Mouse (Mus musculus) urinary bladder, adult 2 months (tissue): Measurements from ENCODE around the gene Izumo1. TPM values are rescaled to one million over a fixed set of nuclear protein-coding genes. Genes with fewer than 3 reads are reported as not detected.

Experiments
- polyA plus RNA-seq: library from polyadenylated mRNA; depleted of rRNA; stranded (reverse); fragments of >200 nt; gene quantifications from 2 replicates; pipeline ENCODE4 v1.2.3, GENCODE M21; 2012; rRNA removed

Gene Izumo1
- polyA plus RNA-seq, 1 experiment, result 0.23 TPM

Other genes with a start within 250 kb of the Izumo1 start
- gene Snrnp70, start 226.1 kb upstream of the Izumo1 start, polyA plus RNA-seq, result 364 and 412 TPM in 2 replicates
- 0.03 and 0.07 TPM in 2 replicates for gene Kcna7, start 216.2 kb upstream of the Izumo1 start, polyA plus RNA-seq
- 2.9 and 4.2 TPM in 2 replicates for gene Ntf5, start 208.1 kb upstream of the Izumo1 start, polyA plus RNA-seq
- 0.14 TPM in 1 of 2 replicates, not detected in the other for gene Lhb, start 201.0 kb upstream of the Izumo1 start, polyA plus RNA-seq
- gene Gys1, start 187.0 kb upstream of the Izumo1 start, polyA plus RNA-seq, result 39.3 TPM in 2 replicates
- 35.8 and 41.4 TPM in 2 replicates for gene Ruvbl2, start 183.7 kb upstream of the Izumo1 start, polyA plus RNA-seq
- gene Ftl1, start 161.9 kb upstream of the Izumo1 start, polyA plus RNA-seq, result 1,966 and 2,293 TPM in 2 replicates
- gene Bax, start 154.9 kb upstream of the Izumo1 start, polyA plus RNA-seq, result 78.4 and 113 TPM in 2 replicates
- gene Tulp2, start 139.9 kb upstream of the Izumo1 start, polyA plus RNA-seq, result 0.43 and 0.56 TPM in 2 replicates
- 0.29 and 0.31 TPM in 2 replicates for gene Gm45808, start 135.0 kb upstream of the Izumo1 start, polyA plus RNA-seq
- 5.7 and 7.7 TPM in 2 replicates for gene Dhdh, start 133.0 kb upstream of the Izumo1 start, polyA plus RNA-seq
- 225 and 264 TPM in 2 replicates for gene Nucb1, start 111.4 kb upstream of the Izumo1 start, polyA plus RNA-seq
- 27.8 and 30.5 TPM in 2 replicates for gene Ppp1r15a, start 95.5 kb upstream of the Izumo1 start, polyA plus RNA-seq
- gene Plekha4, start 95.5 kb upstream of the Izumo1 start, polyA plus RNA-seq, result 11.7 and 14.3 TPM in 2 replicates
- 23.3 and 24.5 TPM in 2 replicates for gene Hsd17b14, start 66.9 kb upstream of the Izumo1 start, polyA plus RNA-seq
- gene Bcat2, start 51.7 kb upstream of the Izumo1 start, polyA plus RNA-seq, result 48.1 and 58.5 TPM in 2 replicates
- gene Fgf21, start 6.3 kb upstream of the Izumo1 start, polyA plus RNA-seq, result not detected in 2 replicates
- 0.04 TPM in 1 of 2 replicates, not detected in the other for gene Fut1, start 4.5 kb upstream of the Izumo1 start, polyA plus RNA-seq
- gene Rasip1, start 5.7 kb downstream of the Izumo1 start, polyA plus RNA-seq, result 7.3 and 11.8 TPM in 2 replicates
- 8.4 and 11.3 TPM in 2 replicates for gene Mamstr, start 18.2 kb downstream of the Izumo1 start, polyA plus RNA-seq
- gene Fut2, start 44.6 kb downstream of the Izumo1 start, polyA plus RNA-seq, result 1.8 and 3.3 TPM in 2 replicates
- gene Ntn5, start 62.2 kb downstream of the Izumo1 start, polyA plus RNA-seq, result 0.06 and 0.08 TPM in 2 replicates
- 0.09 and 0.14 TPM in 2 replicates for gene Sec1, start 72.6 kb downstream of the Izumo1 start, polyA plus RNA-seq
- 25.0 and 29.8 TPM in 2 replicates for gene Car11, start 78.0 kb downstream of the Izumo1 start, polyA plus RNA-seq
- gene Dbp, start 83.3 kb downstream of the Izumo1 start, polyA plus RNA-seq, result 335 and 503 TPM in 2 replicates
- gene Rpl18, start 93.6 kb downstream of the Izumo1 start, polyA plus RNA-seq, result 594 and 906 TPM in 2 replicates
- 22.1 and 25.6 TPM in 2 replicates for gene Sphk2, start 96.2 kb downstream of the Izumo1 start, polyA plus RNA-seq
- 1.3 and 1.5 TPM in 2 replicates for gene Fam83e, start 99.4 kb downstream of the Izumo1 start, polyA plus RNA-seq
- not detected in 2 replicates for gene Spaca4, start 104.0 kb downstream of the Izumo1 start, polyA plus RNA-seq
- 2.5 and 2.9 TPM in 2 replicates for gene Lmtk3, start 161.9 kb downstream of the Izumo1 start, polyA plus RNA-seq
- gene Sult2b1, start 162.9 kb downstream of the Izumo1 start, polyA plus RNA-seq, result 1.3 and 1.5 TPM in 2 replicates
- 61.5 and 68.7 TPM in 2 replicates for gene Cyth2, start 192.8 kb downstream of the Izumo1 start, polyA plus RNA-seq
- 0.25 and 0.35 TPM in 2 replicates for gene Kcnj14, start 203.0 kb downstream of the Izumo1 start, polyA plus RNA-seq
- 11.7 and 12.2 TPM in 2 replicates for gene Grwd1, start 209.1 kb downstream of the Izumo1 start, polyA plus RNA-seq